Mouse (Mus musculus) MN1 (cell line): Measurements from ENCODE around the gene Hcfc1r1.

Experiments
- DNase-seq: peaks from one replicate; pipeline ENCODE4 v3.0.0-alpha.2; 2016; ENCODE audit warnings: low spot score

Gene Hcfc1r1

DNA sequence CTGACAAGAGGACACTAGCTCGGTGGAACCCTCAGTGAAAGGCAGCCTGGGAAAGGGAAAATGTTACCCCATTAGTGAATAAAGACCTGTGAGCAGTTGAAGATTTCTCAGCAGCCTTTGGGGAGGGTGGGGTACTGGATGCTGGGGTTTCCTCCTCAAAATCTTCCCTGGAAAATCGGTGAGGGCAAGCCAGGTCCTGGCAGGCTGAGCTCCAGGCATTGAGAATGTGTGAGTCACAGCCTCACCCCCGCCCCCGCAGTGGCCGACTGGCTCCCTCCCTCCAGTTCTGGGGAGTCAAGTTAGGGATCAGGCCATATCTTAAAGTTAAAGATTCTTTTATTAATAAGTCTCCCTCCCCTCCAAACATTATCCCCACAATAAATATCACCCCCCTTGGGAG is 1.7 kb downstream of the Hcfc1r1 start:
- peak; percentile 49 for DNase-seq

DNA sequence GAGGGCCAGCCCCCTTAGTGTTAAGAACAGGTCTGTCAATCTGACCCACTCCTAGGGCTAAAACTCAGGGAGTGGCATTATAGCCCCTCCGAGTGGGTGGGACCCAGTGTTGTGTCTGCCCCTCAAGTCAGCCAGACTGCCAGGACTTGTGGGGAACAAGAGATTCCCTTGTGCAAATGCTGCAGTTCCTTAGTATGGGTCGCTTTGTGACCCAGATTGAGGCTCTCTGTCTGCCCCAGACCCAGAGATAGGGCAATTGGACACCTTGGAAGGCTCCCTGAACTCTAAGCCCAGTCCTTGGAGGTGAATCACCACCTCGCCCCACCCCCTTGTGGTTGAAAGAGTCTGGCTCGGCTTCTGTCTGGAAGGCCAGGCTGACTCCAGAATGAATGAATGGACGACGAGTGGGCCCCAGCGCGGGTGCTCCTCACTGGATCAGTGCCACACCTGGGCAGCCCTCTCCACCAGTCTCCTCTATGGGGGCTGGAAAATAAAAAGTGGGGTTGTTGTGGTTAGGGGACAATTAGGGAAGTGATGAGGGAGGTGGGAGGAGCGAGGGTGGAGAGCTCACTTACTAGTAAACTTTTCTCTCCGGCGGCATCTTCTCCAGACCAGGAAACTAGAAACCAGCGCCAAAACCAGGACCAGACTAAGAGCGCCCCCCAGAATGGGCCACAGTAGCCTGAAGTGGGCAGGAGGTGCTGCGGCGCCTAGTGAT is 2.3 kb downstream of the Hcfc1r1 start:
- DNase-seq: peak; percentile 81

DNA sequence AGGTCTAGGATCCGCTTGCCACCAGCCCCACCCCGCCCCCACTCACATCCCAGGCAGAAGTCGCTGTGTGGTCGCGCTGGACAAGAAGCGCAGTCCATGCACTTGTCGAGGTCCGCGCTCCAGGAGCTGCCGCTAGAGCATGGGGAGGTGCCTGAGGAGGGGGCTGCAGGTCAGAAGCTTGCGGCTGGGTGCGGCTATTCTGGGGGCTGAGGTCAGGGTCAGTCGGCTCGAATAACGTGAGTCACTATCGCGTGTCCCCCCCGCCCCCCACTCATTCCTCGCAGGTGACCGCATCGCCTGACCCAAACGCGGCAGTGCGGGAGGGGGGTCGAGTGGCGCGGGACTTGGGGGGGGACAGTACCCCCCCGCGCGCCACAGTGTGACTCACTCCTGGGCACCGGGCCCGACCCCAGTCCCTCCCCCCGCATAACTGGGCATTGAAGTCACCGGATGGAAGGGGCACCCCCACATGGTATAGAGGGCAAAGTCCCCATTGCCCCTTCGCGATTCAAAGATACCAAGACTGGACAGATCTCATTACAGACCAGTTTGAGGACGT is 3.2 kb downstream of the Hcfc1r1 start:
- DNase-seq: peak; percentile 69

DNA sequence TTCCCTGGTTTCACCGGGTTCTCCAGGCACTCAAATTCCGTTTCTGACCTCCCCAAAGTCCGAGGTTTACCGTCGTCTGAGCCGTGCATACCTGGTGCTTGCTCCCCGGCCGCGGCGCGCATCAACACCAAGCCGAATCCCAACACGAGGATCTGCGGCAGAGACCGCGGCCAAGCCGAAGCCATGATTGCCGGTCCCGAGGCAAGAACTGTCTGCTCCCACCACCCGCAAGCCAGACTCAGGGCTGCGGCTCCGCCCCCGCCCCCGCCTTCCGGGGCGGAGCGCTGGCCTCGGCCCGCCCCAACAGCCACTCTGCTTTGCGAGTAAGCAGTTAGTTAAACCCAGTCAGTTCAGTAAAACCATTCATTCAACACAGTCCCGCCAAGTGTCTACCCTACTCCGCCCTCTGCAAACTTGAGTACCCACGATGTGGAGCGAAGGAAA is 3.9 kb downstream of the Hcfc1r1 start, which contains the start of gene Tnfrsf12a:
Gene Tnfrsf12a (minus strand): TSS at position 233 of the 444 bp plus-strand sequence.
- DNase-seq: peak; percentile 90

DNA sequence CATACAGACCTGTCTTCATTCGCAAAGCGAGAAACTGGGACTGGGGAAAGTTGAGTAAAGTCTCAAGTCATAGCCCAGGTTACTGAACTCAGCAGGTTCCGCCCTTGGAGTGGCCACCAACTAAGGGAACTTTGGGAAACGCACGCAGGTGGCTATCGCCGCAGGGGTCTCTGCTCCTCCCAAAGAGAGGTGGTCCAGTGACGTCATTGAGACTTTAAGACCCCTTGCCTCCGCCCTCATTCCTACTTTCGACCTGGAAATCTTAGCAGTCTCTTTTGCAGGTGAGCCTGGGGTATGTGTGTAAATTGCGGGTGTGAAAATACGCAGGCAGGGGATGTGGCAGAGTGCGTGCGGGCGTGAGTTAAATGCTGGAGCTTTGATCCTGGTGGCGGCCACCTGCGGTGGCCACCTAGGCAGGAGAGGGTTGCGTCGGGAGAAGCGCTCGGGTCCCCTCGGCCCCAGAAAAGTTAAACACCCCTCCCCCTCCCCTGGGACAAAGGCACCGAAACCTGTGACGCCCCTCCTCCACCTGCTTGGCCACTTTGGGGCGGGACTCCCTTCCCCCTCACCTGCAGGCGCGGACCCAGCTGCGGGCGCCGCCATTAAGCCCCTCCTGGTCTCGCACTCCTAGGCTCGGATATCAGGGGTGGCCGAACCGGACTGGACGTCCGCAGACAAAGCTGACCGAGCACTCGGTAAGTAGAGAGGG is 5.9 kb downstream of the Hcfc1r1 start, which contains the start of gene Cldn6:
Gene Cldn6 (plus strand): TSS at position 123 of the 709 bp plus-strand sequence.
- no peak for DNase-seq

DNA sequence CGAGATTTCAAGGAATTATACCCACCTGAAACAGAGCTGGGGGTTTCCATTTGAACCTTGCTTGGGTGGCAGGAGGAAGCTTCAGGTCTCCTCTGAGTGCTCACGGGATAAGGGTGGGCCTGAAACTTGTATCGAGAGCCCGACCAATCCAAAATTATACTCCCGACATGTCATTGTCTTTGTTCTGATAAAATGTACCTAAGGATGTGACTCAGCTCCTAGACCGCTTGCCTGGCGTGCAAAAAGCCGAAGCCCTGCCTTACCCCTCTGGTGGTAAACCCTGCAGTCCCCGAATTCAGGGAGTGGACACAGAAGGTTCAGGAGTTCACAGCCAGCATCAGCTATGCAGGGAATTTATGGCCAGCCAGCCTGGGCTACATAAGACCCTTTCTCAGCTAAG is 6.9 kb downstream of the Hcfc1r1 start:
- no peak for DNase-seq

DNA sequence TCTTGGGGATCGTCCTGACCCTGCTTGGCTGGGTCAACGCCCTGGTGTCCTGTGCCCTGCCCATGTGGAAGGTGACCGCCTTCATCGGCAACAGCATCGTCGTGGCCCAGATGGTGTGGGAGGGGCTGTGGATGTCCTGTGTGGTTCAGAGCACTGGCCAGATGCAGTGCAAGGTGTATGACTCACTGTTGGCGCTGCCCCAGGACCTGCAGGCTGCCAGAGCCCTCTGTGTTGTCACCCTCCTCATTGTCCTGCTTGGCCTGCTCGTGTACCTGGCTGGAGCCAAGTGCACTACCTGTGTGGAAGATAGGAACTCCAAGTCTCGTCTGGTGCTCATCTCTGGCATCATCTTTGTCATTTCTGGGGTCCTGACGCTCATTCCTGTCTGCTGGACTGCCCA is 7.7 kb downstream of the Hcfc1r1 start:
- DNase-seq: peak; percentile 88

DNA sequence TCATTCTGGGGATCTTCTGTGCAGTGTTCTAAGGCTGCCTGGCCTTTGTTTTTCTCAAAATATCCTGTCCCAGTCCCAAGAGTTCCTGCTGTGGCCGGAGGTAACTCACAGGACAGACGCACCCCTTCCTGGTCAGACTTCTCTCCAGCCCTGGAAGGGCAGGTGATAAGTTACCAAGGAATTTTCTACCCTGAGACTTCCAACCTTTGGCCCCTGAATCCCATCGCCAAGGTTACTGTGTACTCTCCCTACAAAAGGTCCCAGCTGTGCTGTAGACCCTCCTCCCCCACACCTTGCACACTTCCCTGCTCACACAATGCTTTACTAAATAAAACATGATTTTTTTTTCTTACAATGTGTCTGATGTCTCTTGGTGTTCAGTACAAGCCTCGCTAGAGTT is 8.7 kb downstream of the Hcfc1r1 start:
- no peak for DNase-seq

DNA sequence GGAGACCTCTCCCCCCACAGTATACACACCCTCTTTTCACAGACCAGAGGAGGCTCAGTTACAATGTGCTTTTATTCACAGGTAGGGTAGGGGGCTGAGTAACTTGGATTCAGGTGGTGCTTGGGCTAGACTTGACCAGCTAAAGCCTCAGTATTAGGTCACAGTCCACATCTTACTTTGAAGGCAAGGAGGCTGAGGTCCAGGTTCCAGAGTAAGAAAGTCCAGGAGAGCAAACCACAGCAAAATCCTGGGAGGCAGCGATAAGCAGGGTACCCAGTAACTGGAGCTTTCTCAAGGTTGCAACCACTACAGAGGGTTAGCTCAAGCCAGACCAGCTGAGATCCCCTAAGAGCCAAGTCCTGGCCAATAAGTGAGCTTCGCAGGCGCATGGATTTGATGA is 9.1 kb downstream of the Hcfc1r1 start:
- DNase-seq: no peak

DNA sequence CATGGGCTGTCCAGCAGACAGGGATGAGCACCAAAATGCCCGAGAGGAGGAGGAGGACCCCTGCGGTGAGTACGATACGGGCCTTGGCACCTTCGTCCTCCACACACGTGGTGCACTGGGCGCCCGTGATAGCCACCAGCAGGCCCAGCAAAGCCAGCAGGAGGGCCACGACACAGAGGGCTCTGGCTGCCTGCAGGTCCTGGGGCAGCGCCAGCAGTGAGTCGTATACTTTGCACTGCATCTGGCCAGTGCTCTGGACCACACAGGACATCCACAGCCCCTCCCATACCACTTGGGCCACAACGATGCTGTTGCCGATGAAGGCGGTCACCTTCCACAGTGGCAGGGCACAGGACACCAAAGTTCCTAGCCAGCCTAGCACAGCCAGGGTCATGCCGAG is 9.8 kb downstream of the Hcfc1r1 start:
- peak; percentile 51 for DNase-seq

DNA sequence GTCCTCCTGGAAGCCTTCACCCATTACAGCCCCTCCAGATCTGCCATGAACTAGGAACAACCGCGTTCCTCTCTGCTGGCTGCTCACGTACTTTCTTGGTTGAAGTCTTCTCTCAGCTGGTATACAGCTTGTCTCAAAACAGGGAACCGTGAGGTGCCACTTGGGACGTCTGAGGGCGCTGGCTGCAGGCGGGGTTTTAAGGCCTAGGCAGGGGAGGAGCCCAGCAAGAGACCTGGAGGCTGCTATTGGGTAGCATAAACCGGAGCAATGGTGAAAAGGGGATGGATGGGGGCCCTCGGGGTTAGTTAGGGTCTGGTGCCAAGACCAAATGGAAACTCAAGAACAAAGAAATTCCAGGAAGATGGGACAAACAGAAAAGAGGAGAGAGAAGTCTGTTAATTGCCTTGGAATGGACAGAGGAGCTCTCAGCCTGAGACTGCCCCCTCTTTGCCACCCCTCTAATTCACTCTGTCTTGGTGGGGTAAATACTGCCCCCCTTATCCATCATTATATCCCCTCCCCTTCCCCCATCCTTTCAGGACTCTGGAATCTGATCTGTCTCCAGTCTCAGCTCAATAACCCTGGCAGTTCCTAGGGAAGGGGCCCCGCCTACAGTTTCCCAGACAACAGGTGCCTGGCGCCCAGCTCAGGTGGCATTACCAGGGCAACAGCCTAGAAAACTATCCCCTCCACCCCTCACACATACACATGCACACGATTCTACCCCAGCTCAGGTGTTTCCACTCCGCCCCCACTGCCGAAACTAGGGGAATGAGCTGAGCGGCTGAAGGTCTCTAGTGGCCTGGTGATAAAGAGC is 10.7 kb downstream of the Hcfc1r1 start, which contains the start of gene Cldn9:
Gene Cldn9 (minus strand): TSS at position 171 of the 817 bp plus-strand sequence.
- no peak for DNase-seq

DNA sequence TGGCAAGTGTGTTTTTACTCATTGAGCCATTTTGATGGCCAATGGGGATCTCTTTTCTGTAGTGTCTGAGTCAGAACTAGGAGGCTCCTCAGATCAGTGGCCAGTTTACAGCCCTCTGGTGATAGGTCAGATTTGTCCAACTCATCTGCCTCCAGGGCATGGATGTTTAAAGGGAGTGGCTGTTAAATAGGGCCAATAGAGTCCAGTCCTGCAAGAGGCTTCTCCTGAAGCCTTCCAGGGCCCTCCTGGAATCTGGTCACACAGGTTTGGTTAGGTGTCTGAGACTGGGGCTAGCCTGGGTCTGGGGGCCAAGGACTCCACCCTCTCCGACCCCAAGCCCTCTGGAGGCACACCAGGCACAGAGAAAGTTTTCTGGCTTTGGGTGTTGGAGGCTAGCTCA is 21.1 kb downstream of the Hcfc1r1 start:
- no peak for DNase-seq

DNA sequence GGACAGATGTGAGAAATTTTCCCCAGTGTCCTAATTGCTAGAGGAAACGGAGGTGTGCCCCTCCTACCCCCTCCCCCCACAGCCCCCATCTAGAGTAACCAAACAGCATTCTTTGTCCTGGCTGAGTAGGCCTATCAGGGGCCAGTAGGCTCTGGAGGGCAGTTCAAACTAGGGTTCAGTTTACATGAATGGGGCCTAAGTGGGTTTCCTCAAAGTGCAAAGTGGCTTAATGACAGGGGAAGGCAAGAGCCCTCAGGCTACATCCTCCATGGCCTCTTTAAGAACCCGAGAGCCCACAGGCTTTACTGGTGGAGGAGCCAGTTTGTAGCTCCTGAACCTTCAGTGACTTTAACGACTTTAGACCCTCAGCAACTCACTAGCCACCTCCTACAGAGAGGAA is 22.4 kb downstream of the Hcfc1r1 start:
- DNase-seq: no peak

DNA sequence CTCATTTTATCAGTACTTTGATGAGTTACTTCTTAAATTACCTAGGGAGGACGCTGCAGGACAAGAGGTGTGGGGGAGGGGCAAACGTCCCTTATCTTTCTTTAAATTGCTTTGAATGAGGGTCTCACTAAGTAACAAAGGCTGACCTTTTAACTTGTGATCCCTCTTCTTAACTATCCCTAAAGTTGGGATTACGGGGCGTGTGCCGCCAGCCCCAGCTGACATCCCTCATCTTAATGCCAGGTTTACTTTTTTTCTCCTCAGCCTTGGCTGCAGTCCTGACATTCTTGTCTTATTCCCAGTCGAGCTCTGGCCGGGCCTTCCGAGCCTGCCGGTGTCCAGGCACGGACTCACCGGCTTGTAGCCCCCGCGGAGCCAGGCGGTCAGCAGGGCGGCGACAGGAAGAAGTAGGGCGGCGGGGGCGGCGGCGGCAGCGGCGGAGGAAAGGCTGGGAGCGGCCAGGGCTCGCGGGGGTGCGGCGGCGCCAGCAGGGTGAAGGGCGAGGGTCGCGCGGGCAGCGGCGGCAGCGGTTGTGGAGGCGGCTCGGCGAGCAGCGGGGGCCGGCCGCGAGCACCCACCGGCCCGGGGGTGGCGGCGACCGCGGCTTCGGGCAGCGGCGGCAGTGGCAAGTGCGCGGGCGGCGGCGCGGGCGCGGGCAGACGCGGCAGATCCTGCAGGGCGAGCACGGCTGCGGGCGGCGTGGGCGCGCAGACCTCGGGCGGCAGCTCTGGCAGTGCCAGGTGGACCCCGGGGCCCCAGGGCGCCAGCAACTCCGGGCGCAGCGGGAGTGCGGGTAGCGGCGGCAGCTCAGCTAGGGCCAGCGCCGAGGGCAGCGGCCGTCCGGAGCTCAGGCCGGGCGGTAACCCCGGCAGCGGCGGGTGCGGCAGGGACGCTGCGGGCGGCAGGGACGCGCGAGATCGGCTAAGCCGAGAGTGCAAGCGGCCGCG is 26.0 kb downstream of the Hcfc1r1 start:
- DNase-seq: peak; percentile 61

DNA sequence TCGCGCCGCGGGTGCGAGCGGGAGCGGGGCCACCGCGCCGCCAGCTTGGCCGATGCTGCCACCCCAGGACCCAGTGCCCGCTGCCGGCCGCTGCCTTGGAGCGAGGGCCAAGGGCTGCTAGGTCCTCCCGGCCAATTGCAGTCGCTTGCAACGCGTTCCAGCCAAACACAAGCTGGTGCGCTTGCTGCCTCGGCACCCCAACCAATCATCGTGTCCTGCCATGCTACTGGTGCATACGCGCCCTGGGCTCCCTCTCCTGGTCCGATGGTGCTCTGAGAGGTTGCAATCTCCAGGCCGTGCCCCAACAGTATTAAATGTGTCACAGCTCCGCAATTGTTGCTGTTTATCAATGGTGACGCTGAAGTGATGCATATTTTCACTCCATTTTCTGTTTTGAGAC is 26.7 kb downstream of the Hcfc1r1 start:
- peak; percentile 97 for DNase-seq

DNA sequence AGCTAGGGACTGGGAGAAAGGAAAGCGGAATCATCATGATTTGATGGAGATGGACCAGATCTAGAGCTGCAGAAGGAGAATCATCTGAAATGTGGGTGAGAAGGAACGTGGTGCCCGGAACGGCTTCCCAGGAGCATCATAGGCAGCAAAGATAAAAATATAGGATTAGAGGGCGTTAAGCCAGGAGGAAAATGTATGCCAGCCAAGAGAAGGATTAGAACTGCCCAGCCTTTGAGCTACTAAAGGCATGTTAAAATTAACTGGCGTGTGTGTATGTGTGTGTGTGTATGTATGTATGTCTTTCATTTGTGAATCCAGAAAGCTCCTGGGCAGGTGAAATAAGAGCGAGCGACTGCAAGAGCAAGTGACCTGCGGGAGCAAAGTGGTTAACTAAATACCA is 29.9 kb downstream of the Hcfc1r1 start:
- DNase-seq: no peak

DNA sequence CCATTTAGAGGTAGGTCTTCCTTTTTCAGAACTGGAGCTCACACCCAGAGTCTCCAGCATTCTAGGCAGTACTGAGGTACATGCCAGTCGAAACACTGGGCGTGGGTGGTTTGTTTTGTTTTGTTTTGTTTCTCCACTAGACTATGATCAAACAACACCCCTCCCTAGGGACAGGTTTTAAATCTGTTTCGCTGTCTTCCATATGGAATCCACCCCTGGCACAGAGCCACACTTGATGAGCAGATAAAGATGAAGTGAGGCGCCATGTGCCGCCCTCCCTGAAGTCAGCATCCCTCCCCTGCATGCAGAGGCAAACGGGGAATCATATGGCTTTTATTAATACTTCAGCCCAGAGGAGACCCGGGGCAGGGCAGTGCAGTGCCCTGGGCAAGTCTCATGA is 31.3 kb downstream of the Hcfc1r1 start:
- peak; percentile 86 for DNase-seq

DNA sequence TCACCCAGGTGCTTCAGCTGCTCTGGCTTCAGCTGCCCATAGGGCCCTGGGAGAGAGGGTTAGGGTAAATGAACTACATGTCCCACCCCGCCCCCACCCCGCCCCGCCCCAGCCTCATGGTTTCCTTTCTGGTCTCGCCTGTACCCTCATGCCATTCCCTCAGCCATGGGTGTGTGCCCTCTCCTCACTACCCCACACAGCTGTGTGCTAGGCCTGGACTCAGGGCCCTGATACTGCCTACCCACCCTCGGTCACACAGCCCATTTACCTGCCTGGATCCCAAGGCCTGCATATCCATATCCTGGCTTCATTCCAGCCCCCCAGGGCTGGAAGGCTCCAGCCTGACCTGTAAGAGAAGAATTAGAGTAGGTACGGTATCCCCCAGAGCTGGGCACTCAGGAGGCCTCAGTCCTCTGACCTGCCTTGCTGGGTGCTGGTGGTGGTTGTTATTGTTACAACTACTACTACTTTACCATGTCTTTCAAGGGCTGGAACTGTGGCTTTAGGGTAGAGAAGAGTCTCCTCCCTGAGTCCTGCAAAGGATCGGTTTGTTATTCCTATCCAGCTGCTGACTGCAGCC is 32.2 kb downstream of the Hcfc1r1 start:
- no peak for DNase-seq

DNA sequence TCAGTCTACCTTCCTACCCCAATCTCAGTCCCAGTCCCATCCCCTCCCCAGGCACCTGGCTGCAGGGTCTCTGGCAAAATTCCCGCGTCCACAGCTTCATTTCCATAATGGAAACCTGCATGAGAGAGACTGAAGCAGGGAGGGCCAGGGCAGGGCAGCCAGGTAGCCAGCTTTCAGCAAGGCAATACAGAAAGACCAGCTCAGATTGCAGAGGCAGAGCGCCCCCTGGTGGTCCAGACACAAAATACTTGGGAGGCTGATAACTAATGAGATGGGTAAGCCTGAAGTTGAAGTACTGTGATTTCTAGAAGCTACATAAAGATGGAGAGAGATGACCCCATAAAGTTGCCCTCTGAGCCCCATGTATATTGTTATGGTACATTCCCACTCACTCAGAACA is 32.8 kb downstream of the Hcfc1r1 start:
- peak; percentile 86 for DNase-seq

DNA sequence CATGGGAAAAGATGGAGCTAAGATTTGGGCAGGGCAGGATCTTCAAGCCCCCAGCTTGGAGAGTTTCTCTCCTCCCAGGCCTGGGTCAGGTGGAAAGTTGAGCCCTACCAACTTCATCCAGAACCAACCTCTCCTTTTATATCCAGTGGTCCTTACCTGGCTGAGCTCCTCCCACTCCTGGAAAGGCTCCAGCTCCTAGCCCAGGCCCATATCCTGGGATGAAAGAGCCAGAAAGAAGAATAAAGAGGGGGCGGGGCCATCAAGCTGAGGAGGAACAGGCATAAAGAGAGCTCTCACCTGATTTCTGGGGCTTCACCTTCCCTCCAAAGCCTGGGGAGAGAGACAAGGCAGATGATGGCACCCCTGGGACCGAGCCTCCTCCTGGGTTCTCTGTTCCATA is 43.6 kb downstream of the Hcfc1r1 start:
- DNase-seq: no peak

DNA sequence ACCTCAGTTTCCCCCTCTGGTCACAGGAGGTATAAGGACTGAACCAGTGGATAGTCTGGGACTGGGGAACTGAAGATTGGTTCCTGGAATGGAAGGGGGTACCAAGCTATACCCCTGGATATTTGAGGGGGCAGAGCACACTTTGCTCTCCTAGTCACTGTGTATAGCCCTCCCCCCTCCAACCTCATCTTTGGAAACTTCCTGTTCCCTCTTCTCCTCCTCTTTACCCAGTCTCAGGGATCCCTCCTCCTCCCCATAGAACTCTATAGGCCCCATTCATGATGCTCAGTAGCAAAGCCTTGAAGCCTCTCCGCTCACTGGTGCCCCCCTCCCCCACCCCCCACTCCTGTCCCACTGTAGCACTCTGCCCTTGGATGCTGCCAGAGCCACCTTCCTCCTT is 46.1 kb downstream of the Hcfc1r1 start:
- DNase-seq: no peak
